Mouse (Mus musculus): ENCODE data around the gene Cdca5.

Gene Cdca5

GRCm38 (mm10) chr19:6061641-6062302 lies 23.0 kb upstream of the Cdca5 start:
- DNase-seq (ENCODE audit: low read depth, low spot score) = no peak

GRCm38 (mm10) chr19:6062418-6062817 lies 22.4 kb upstream of the Cdca5 start:
- DNase-seq (ENCODE audit: low read depth, low spot score) = no peak

GRCm38 (mm10) chr19:6063081-6063480 lies 21.7 kb upstream of the Cdca5 start:
- no peak for DNase-seq (ENCODE audit: low read depth, low spot score)

GRCm38 (mm10) chr19:6066571-6066970 lies 18.2 kb upstream of the Cdca5 start:
- no peak for DNase-seq (ENCODE audit: low read depth, low spot score)

- no peak for DNase-seq (ENCODE audit: low read depth, low spot score)
Observed at GRCm38 (mm10) chr19:6067011-6067723, 17.6 kb upstream of the Cdca5 start.

GRCm38 (mm10) chr19:6067724-6068415 lies 16.9 kb upstream of the Cdca5 start, which contains the start of gene Tm7sf2:
Gene Tm7sf2 (minus strand): TSS chr19:6068373.
- DNase-seq (ENCODE audit: low read depth, low spot score) = peak; percentile 85

- no peak for DNase-seq (ENCODE audit: low read depth, low spot score)
Observed at GRCm38 (mm10) chr19:6068951-6069350, 15.8 kb upstream of the Cdca5 start.

GRCm38 (mm10) chr19:6069851-6070250 lies 14.9 kb upstream of the Cdca5 start:
- no peak for DNase-seq (ENCODE audit: low read depth, low spot score)

GRCm38 (mm10) chr19:6070571-6071250 lies 14.1 kb upstream of the Cdca5 start:
- DNase-seq (ENCODE audit: low read depth, low spot score) = no peak

GRCm38 (mm10) chr19:6071261-6071660 lies 13.5 kb upstream of the Cdca5 start:
- DNase-seq (ENCODE audit: low read depth, low spot score) = no peak

- DNase-seq (ENCODE audit: low read depth, low spot score) = no peak
Observed at GRCm38 (mm10) chr19:6073889-6074288, 10.9 kb upstream of the Cdca5 start.

- peak; percentile 81 for DNase-seq (ENCODE audit: low read depth, low spot score)
Observed at GRCm38 (mm10) chr19:6076564-6077393, 8.0 kb upstream of the Cdca5 start, which contains the start of gene Vps51. Gene Vps51 (minus strand): TSS chr19:6077231.

GRCm38 (mm10) chr19:6079983-6080480 lies 4.8 kb upstream of the Cdca5 start, which contains the start of gene Tmem262:
Gene Tmem262 (plus strand): TSS chr19:6080033.
- DNase-seq (ENCODE audit: low read depth, low spot score) = no peak

- no peak for DNase-seq (ENCODE audit: low read depth, low spot score)
Observed at GRCm38 (mm10) chr19:6082156-6082555, 2.6 kb upstream of the Cdca5 start, which contains the start of gene Gm28374. Gene Gm28374 (minus strand): TSS chr19:6082256.

GRCm38 (mm10) chr19:6085417-6085879 lies 665 bp downstream of the Cdca5 start:
- DNase-seq (ENCODE audit: low read depth, low spot score) = peak; percentile 55

- DNase-seq (ENCODE audit: low read depth, low spot score) = no peak
Observed at GRCm38 (mm10) chr19:6088841-6089240, 4.1 kb downstream of the Cdca5 start.

- DNase-seq (ENCODE audit: low read depth, low spot score) = no peak
Observed at GRCm38 (mm10) chr19:6094119-6094518, 9.3 kb downstream of the Cdca5 start, which contains the start of gene AC131692.1. Gene AC131692.1 (plus strand): TSS chr19:6094419.

- no peak for DNase-seq (ENCODE audit: low read depth, low spot score)
Observed at GRCm38 (mm10) chr19:6097847-6098246, 13.1 kb downstream of the Cdca5 start.

- DNase-seq (ENCODE audit: low read depth, low spot score) = no peak
Observed at GRCm38 (mm10) chr19:6101186-6101585, 16.4 kb downstream of the Cdca5 start.

- no peak for DNase-seq (ENCODE audit: low read depth, low spot score)
Observed at GRCm38 (mm10) chr19:6102169-6102853, 17.5 kb downstream of the Cdca5 start.
